Mouse (Mus musculus) inflammation-experienced regulatory T-cells, adult 6 months (primary cell): ENCODE results near the gene Ssx2ip. TPM values are rescaled to one million over a fixed set of nuclear protein-coding genes. Genes with fewer than 3 reads are reported as not detected.

Source experiments
- polyA plus RNA-seq, 3 experiments: library from polyadenylated mRNA; unstranded; fragments of 100-300 nt; shearing (Covaris generic); gene quantifications; one replicate each; pipeline ENCODE4 v1.2.1; 2017

Gene Ssx2ip
- polyA plus RNA-seq, 3 experiments from 2014 or later: 0.91 to 1.3 (median 1.1) TPM

Other genes starting within 250 kb of the Ssx2ip start
- under 1 TPM in 1 of 3 experiments, not detected in 2; 0.23 TPM for gene Lpar3, start 183.7 kb upstream of the Ssx2ip start, polyA plus RNA-seq
- gene Ctbs, start 45.2 kb downstream of the Ssx2ip start, polyA plus RNA-seq: 10 to 100 TPM in 1 of 3 experiments, 1 to 10 TPM in 2; 5.9 to 10.2 (median 7.2) TPM
- gene Spata1, start 95.1 kb downstream of the Ssx2ip start, polyA plus RNA-seq: 10 to 100 TPM in 1 of 3 experiments, 1 to 10 TPM in 2; 7.9 to 10.4 (median 9.6) TPM
- gene Gng5, start 95.2 kb downstream of the Ssx2ip start, polyA plus RNA-seq: 100 to 1,000 TPM; 359 to 368 (median 360) TPM
- 10 to 100 TPM; 47.4 to 53.6 (median 50.6) TPM for gene Rpf1, start 116.8 kb downstream of the Ssx2ip start, polyA plus RNA-seq
- under 1 TPM in 1 of 3 experiments, not detected in 2; 0.13 TPM for gene Uox, start 165.8 kb downstream of the Ssx2ip start, polyA plus RNA-seq
- not detected for gene Dnase2b, start 211.0 kb downstream of the Ssx2ip start, polyA plus RNA-seq
- gene 4930503B20Rik, start 246.7 kb downstream of the Ssx2ip start, polyA plus RNA-seq: not detected